Mouse (Mus musculus): ENCODE data around the gene Ifna12. TPM values are rescaled to one million over a fixed set of nuclear protein-coding genes. Genes with fewer than 3 reads are reported as not detected.

The Ifna12 gene
- polyA plus RNA-seq (2015; fragmentation: Illumina TruSeq; extraction: RNeasy Lipid Tissue Mini Kit (QIAGEN cat#74804); ENCODE audit: low read depth, low replicate concordance) = not detected

DNA sequence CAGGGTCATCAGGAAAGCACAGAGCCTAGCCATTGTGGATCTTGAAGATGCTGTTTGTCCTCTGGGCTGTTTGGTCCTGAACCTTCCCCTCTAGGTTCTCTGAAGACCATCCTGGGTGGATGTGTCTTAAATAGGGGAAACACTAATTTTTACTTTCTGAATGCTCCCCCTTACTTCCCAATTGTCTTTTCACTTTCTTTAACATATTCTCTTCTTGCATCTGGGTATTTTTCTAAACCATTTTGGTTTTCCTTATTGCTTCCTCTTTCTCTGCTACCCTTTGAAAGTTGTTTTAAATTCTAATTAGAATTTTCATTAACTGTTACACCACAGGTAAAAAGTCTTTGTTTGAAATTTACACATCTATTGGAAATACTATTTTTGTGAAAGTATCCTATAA lies at the start of gene Ifna12:
TSS of gene Ifna12 (minus strand) at position 101 of the 400 bp plus-strand sequence.

GRCm38 (mm10) chr4:88644359-88644758 lies 41.2 kb upstream of the Ifna12 start, which contains the start of gene Ifna13:
Ifna13 (minus strand) TSS chr4:88644459.

DNA sequence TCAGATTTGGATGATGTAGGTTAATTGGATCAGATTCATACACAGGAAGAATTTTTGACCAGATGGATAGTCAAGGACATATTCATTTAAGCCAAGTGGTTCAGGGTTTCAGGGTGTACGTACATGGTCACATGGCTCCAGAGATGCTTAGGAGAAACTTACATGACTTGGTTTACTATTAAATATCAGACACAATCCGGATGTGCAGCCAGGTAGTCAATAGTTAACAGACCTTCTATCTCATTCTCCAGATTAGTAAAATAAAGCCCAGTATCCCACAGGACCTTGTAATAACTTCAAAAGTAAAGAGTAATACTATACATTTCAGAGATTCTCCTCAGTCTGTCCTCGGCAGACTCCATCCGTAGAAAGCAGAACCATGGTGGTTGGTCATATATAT lies 31.1 kb upstream of the Ifna12 start, which contains the start of gene C87499:
TSS of gene C87499 (minus strand) at position 101 of the 400 bp plus-strand sequence.

GRCm38 (mm10) chr4:88592285-88592684 lies 10.9 kb downstream of the Ifna12 start, which contains the start of gene Ifna9:
Ifna9 (minus strand) TSS chr4:88592385.

GRCm38 (mm10) chr4:88571698-88572097 lies 31.5 kb downstream of the Ifna12 start, which contains the start of gene Ifna14:
Ifna14 (minus strand) TSS chr4:88571798.

DNA sequence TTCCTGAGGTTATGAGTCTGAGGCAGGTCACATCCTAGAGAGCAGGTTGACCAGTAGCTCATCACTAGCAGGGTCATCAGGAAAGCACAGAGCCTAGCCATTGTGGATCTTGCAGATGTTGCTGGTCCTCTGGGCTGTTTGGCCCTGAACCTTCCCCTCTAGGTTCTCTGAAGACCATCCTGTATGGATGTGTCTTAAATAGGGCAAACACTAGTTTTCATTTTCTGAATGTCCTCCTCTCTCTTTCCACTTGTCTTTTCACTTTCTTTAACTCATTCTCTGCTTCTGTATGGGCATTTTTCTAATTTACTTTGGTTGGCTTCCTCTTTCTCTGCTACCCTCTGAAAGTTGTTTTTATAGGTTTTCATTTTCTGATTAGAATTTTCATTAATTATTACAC lies 45.0 kb downstream of the Ifna12 start, which contains the start of gene Ifna15:
TSS of gene Ifna15 (minus strand) at position 101 of the 400 bp plus-strand sequence.

Other genes starting within 250 kb of the Ifna12 start
- gene Hacd4, start 164.4 kb downstream of the Ifna12 start, polyA plus RNA-seq (2015; fragmentation: Illumina TruSeq; extraction: RNeasy Lipid Tissue Mini Kit (QIAGEN cat#74804); ENCODE audit: low read depth, low replicate concordance) = 1.7 TPM
- not detected for gene Ifnb1, start 80.6 kb downstream of the Ifna12 start, polyA plus RNA-seq (2015; fragmentation: Illumina TruSeq; extraction: RNeasy Lipid Tissue Mini Kit (QIAGEN cat#74804); ENCODE audit: low read depth, low replicate concordance)
- gene Ifna15, start 45.1 kb downstream of the Ifna12 start, polyA plus RNA-seq (2015; fragmentation: Illumina TruSeq; extraction: RNeasy Lipid Tissue Mini Kit (QIAGEN cat#74804); ENCODE audit: low read depth, low replicate concordance) = not detected
- not detected for gene Ifna14, start 31.6 kb downstream of the Ifna12 start, polyA plus RNA-seq (2015; fragmentation: Illumina TruSeq; extraction: RNeasy Lipid Tissue Mini Kit (QIAGEN cat#74804); ENCODE audit: low read depth, low replicate concordance)
- not detected for gene Ifna9, start 11.0 kb downstream of the Ifna12 start, polyA plus RNA-seq (2015; fragmentation: Illumina TruSeq; extraction: RNeasy Lipid Tissue Mini Kit (QIAGEN cat#74804); ENCODE audit: low read depth, low replicate concordance)
- gene C87499, start 31.0 kb upstream of the Ifna12 start, polyA plus RNA-seq (2015; fragmentation: Illumina TruSeq; extraction: RNeasy Lipid Tissue Mini Kit (QIAGEN cat#74804); ENCODE audit: low read depth, low replicate concordance) = not detected
- not detected for gene Ifna13, start 41.1 kb upstream of the Ifna12 start, polyA plus RNA-seq (2015; fragmentation: Illumina TruSeq; extraction: RNeasy Lipid Tissue Mini Kit (QIAGEN cat#74804); ENCODE audit: low read depth, low replicate concordance)
- not detected for gene Ifna16, start 73.5 kb upstream of the Ifna12 start, polyA plus RNA-seq (2015; fragmentation: Illumina TruSeq; extraction: RNeasy Lipid Tissue Mini Kit (QIAGEN cat#74804); ENCODE audit: low read depth, low replicate concordance)
- gene Ifna2, start 80.5 kb upstream of the Ifna12 start, polyA plus RNA-seq (2015; fragmentation: Illumina TruSeq; extraction: RNeasy Lipid Tissue Mini Kit (QIAGEN cat#74804); ENCODE audit: low read depth, low replicate concordance) = not detected
- not detected for gene Ifnab, start 88.0 kb upstream of the Ifna12 start, polyA plus RNA-seq (2015; fragmentation: Illumina TruSeq; extraction: RNeasy Lipid Tissue Mini Kit (QIAGEN cat#74804); ENCODE audit: low read depth, low replicate concordance)
- not detected for gene Gm26566, start 118.4 kb upstream of the Ifna12 start, polyA plus RNA-seq (2015; fragmentation: Illumina TruSeq; extraction: RNeasy Lipid Tissue Mini Kit (QIAGEN cat#74804); ENCODE audit: low read depth, low replicate concordance)
- 77.2 TPM for gene Klhl9, start 119.1 kb upstream of the Ifna12 start, polyA plus RNA-seq (2015; fragmentation: Illumina TruSeq; extraction: RNeasy Lipid Tissue Mini Kit (QIAGEN cat#74804); ENCODE audit: low read depth, low replicate concordance)
- not detected for gene Gm13271, start 151.5 kb upstream of the Ifna12 start, polyA plus RNA-seq (2015; fragmentation: Illumina TruSeq; extraction: RNeasy Lipid Tissue Mini Kit (QIAGEN cat#74804); ENCODE audit: low read depth, low replicate concordance)
- not detected for gene Gm13283, start 156.7 kb upstream of the Ifna12 start, polyA plus RNA-seq (2015; fragmentation: Illumina TruSeq; extraction: RNeasy Lipid Tissue Mini Kit (QIAGEN cat#74804); ENCODE audit: low read depth, low replicate concordance)
- not detected for gene Gm13290, start 170.5 kb upstream of the Ifna12 start, polyA plus RNA-seq (2015; fragmentation: Illumina TruSeq; extraction: RNeasy Lipid Tissue Mini Kit (QIAGEN cat#74804); ENCODE audit: low read depth, low replicate concordance)
- not detected for gene Gm13289, start 173.5 kb upstream of the Ifna12 start, polyA plus RNA-seq (2015; fragmentation: Illumina TruSeq; extraction: RNeasy Lipid Tissue Mini Kit (QIAGEN cat#74804); ENCODE audit: low read depth, low replicate concordance)
- not detected for gene Gm13272, start 176.5 kb upstream of the Ifna12 start, polyA plus RNA-seq (2015; fragmentation: Illumina TruSeq; extraction: RNeasy Lipid Tissue Mini Kit (QIAGEN cat#74804); ENCODE audit: low read depth, low replicate concordance)
- gene Ifnz, start 178.8 kb upstream of the Ifna12 start, polyA plus RNA-seq (2015; fragmentation: Illumina TruSeq; extraction: RNeasy Lipid Tissue Mini Kit (QIAGEN cat#74804); ENCODE audit: low read depth, low replicate concordance) = not detected
- gene Gm13276, start 182.3 kb upstream of the Ifna12 start, polyA plus RNA-seq (2015; fragmentation: Illumina TruSeq; extraction: RNeasy Lipid Tissue Mini Kit (QIAGEN cat#74804); ENCODE audit: low read depth, low replicate concordance) = not detected
- gene Gm13277, start 185.3 kb upstream of the Ifna12 start, polyA plus RNA-seq (2015; fragmentation: Illumina TruSeq; extraction: RNeasy Lipid Tissue Mini Kit (QIAGEN cat#74804); ENCODE audit: low read depth, low replicate concordance) = not detected
- gene Gm13278, start 188.2 kb upstream of the Ifna12 start, polyA plus RNA-seq (2015; fragmentation: Illumina TruSeq; extraction: RNeasy Lipid Tissue Mini Kit (QIAGEN cat#74804); ENCODE audit: low read depth, low replicate concordance) = not detected
- gene Gm13275, start 191.1 kb upstream of the Ifna12 start, polyA plus RNA-seq (2015; fragmentation: Illumina TruSeq; extraction: RNeasy Lipid Tissue Mini Kit (QIAGEN cat#74804); ENCODE audit: low read depth, low replicate concordance) = not detected
- gene Gm13279, start 194.0 kb upstream of the Ifna12 start, polyA plus RNA-seq (2015; fragmentation: Illumina TruSeq; extraction: RNeasy Lipid Tissue Mini Kit (QIAGEN cat#74804); ENCODE audit: low read depth, low replicate concordance) = not detected
- gene Gm13285, start 196.3 kb upstream of the Ifna12 start, polyA plus RNA-seq (2015; fragmentation: Illumina TruSeq; extraction: RNeasy Lipid Tissue Mini Kit (QIAGEN cat#74804); ENCODE audit: low read depth, low replicate concordance) = not detected
- gene Gm13287, start 199.9 kb upstream of the Ifna12 start, polyA plus RNA-seq (2015; fragmentation: Illumina TruSeq; extraction: RNeasy Lipid Tissue Mini Kit (QIAGEN cat#74804); ENCODE audit: low read depth, low replicate concordance) = not detected
- not detected for gene Gm13288, start 202.2 kb upstream of the Ifna12 start, polyA plus RNA-seq (2015; fragmentation: Illumina TruSeq; extraction: RNeasy Lipid Tissue Mini Kit (QIAGEN cat#74804); ENCODE audit: low read depth, low replicate concordance)
- gene Ifna7, start 212.9 kb upstream of the Ifna12 start, polyA plus RNA-seq (2015; fragmentation: Illumina TruSeq; extraction: RNeasy Lipid Tissue Mini Kit (QIAGEN cat#74804); ENCODE audit: low read depth, low replicate concordance) = not detected
- not detected for gene Ifna11, start 216.6 kb upstream of the Ifna12 start, polyA plus RNA-seq (2015; fragmentation: Illumina TruSeq; extraction: RNeasy Lipid Tissue Mini Kit (QIAGEN cat#74804); ENCODE audit: low read depth, low replicate concordance)
- not detected for gene Ifna6, start 224.0 kb upstream of the Ifna12 start, polyA plus RNA-seq (2015; fragmentation: Illumina TruSeq; extraction: RNeasy Lipid Tissue Mini Kit (QIAGEN cat#74804); ENCODE audit: low read depth, low replicate concordance)
- gene Ifna5, start 232.1 kb upstream of the Ifna12 start, polyA plus RNA-seq (2015; fragmentation: Illumina TruSeq; extraction: RNeasy Lipid Tissue Mini Kit (QIAGEN cat#74804); ENCODE audit: low read depth, low replicate concordance) = not detected
- not detected for gene Ifna4, start 238.5 kb upstream of the Ifna12 start, polyA plus RNA-seq (2015; fragmentation: Illumina TruSeq; extraction: RNeasy Lipid Tissue Mini Kit (QIAGEN cat#74804); ENCODE audit: low read depth, low replicate concordance)
- gene Ifna1, start 246.7 kb upstream of the Ifna12 start, polyA plus RNA-seq (2015; fragmentation: Illumina TruSeq; extraction: RNeasy Lipid Tissue Mini Kit (QIAGEN cat#74804); ENCODE audit: low read depth, low replicate concordance) = not detected

Data from brain, adult 10 weeks (tissue).